Mouse (Mus musculus) thymus, adult 2 months (tissue): Measurements from ENCODE around the gene Bckdha.

Source experiments
- CTCF ChIP-seq: fragments of 200-500 bp; IDR thresholded peaks from 2 replicates; pipeline ENCODE4 v1.5.1; 2012; ENCODE audit warnings: mild to moderate bottlenecking, control low read depth, low read length, moderate library complexity, borderline replicate concordance; ENCODE audit not compliant: control insufficient read depth, poor library complexity, insufficient read depth; ENCODE audit errors: extremely low read depth
- POLR2A ChIP-seq: fragments of 200-500 bp; IDR thresholded peaks from 2 replicates; pipeline ENCODE4 v1.6.1; 2012; ENCODE audit warnings: mild to moderate bottlenecking, low read length, control low read depth, moderate library complexity; ENCODE audit not compliant: control insufficient read depth, poor library complexity, insufficient read depth; ENCODE audit errors: extremely low read depth

DNA sequence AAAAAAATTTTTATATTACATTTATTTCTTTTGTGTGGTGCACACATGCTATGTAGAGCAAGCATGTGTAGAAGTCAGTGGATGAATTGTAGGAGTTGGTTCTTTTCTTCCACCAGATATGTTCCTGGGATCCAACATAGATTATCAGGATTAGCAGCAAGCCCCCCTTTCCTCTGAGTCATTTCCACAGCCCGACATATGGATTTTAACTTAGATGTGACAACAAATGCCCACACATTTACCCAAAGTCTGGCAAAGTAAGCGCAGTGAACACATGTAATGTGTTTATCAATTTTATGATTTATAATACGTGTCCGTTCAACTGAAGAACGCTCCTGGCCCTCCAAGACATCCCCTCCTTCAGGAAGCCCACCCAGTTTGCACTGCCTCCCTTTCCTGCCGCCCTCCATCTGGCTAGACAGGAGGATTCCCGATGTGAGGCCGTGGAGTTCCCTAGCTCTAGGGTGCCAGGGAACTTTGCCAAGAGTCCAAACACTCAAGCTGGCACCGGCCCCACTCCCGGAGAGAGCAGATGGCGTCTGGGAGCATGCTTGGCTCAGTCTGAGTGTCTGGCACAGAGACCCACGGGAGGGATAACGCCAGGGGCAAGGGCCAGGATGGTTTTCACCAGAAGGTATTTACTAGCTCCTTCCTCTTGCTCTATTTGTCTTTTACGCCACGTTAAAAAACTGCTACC, 17.5 kb upstream of the Bckdha start:
- no peak for TF ChIP-seq CTCF
- no peak for TF ChIP-seq POLR2A
